Mouse (Mus musculus): ENCODE results near the gene Ccer2. TPM values are rescaled to one million over a fixed set of nuclear protein-coding genes. Genes with fewer than 3 reads are reported as not detected.

Gene Ccer2
- polyA plus RNA-seq, 1 experiment = not detected

- H3K4me1 ChIP-seq (ENCODE audit: control insufficient read depth, insufficient read depth, insufficient read length) = peaks cover 7% of the 10 kb centered on the region; the same call in 1 of the 2 replicates
- H3K27me3 ChIP-seq (ENCODE audit: control insufficient read depth, insufficient read depth, low read length) = no peaks in the 10 kb centered on the region
- DNase-seq (ENCODE audit: low read depth in 1 of 2, low spot score in 2 of 2) = peak; percentile 96 to 98
- H3K27ac ChIP-seq (ENCODE audit: insufficient read depth, low read length) = peak within 1 kb of the TSS; percentile 82
- H3K36me3 ChIP-seq (ENCODE audit: control insufficient read depth, insufficient read depth, low read length) = peaks cover 14% of the 10 kb centered on the region
- no peak for TF ChIP-seq CTCF (IDR thresholded peaks at IDR 0.05; ENCODE audit: extremely low read depth, insufficient read depth, insufficient read length, insufficient replicate concordance)
- peak; percentile 53 for TF ChIP-seq POLR2A (IDR thresholded peaks at IDR 0.05; ENCODE audit: low read depth, low read length)
- peak within 1 kb of the TSS; percentile 95 for H3K4me3 ChIP-seq (ENCODE audit: extremely low read depth, insufficient read depth, insufficient read length)
- under 1% methylated on average over 45 of the region's 45 CpGs for WGBS
Observed at GRCm38 (mm10) chr7:28766173-28766879, 10.4 kb downstream of the Ccer2 start, which contains the start of gene Sirt2. TSS of gene Sirt2 (plus strand) at chr7:28766735.

GRCm38 (mm10) chr7:28766910-28767309, 10.9 kb downstream of the Ccer2 start:
- Histone ChIP-seq H3K4me3 (ENCODE audit: extremely low read depth, insufficient read depth, insufficient read length) (peak overlapping the region; percentile 58), H3K4me1 (ENCODE audit: control insufficient read depth, insufficient read depth, insufficient read length) (peaks cover 7% of the 10 kb centered on the region; the same call in 1 of the 2 replicates), H3K36me3 (ENCODE audit: control insufficient read depth, insufficient read depth, low read length) (peaks cover 9% of the 10 kb centered on the region), H3K27ac (ENCODE audit: insufficient read depth, low read length) (no peak overlapping the region), H3K27me3 (ENCODE audit: control insufficient read depth, insufficient read depth, low read length) (no peaks in the 10 kb centered on the region)
- 7% methylated on average over 14 of the region's 14 CpGs for WGBS
- DNase-seq (ENCODE audit: low read depth in 1 of 2, low spot score in 2 of 2) = no peak
- TF ChIP-seq POLR2A (IDR thresholded peaks at IDR 0.05; ENCODE audit: low read depth, low read length) (no peak), CTCF (IDR thresholded peaks at IDR 0.05; ENCODE audit: extremely low read depth, insufficient read depth, insufficient read length, insufficient replicate concordance) (no peak)

- TF ChIP-seq POLR2A (IDR thresholded peaks at IDR 0.05; ENCODE audit: low read depth, low read length) = no peak
- no peak for TF ChIP-seq CTCF (IDR thresholded peaks at IDR 0.05; ENCODE audit: extremely low read depth, insufficient read depth, insufficient read length, insufficient replicate concordance)
- WGBS = 77% methylated on average over 7 of the region's 7 CpGs
- Histone ChIP-seq H3K27me3 (ENCODE audit: control insufficient read depth, insufficient read depth, low read length) (no peaks in the 10 kb centered on the region), H3K27ac (ENCODE audit: insufficient read depth, low read length) (no peak within 1 kb of the TSS), H3K4me3 (ENCODE audit: extremely low read depth, insufficient read depth, insufficient read length) (peak within 1 kb of the TSS; percentile 95), H3K36me3 (ENCODE audit: control insufficient read depth, insufficient read depth, low read length) (peaks cover 6% of the 10 kb centered on the region; the same call in 1 of the 2 replicates), H3K4me1 (ENCODE audit: control insufficient read depth, insufficient read depth, insufficient read length) (peaks cover 7% of the 10 kb centered on the region; the same call in 1 of the 2 replicates)
- DNase-seq (ENCODE audit: low read depth in 1 of 2, low spot score in 2 of 2) = no peak
Observed at GRCm38 (mm10) chr7:28767462-28767965, 11.5 kb downstream of the Ccer2 start, which contains the start of gene Nfkbib. TSS of gene Nfkbib (minus strand) at chr7:28767512.

- no peaks in the 10 kb centered on the region for H3K27me3 ChIP-seq (ENCODE audit: control insufficient read depth, insufficient read depth, low read length)
- peaks cover 7% of the 10 kb centered on the region; the same call in 1 of the 2 replicates for H3K4me1 ChIP-seq (ENCODE audit: control insufficient read depth, insufficient read depth, insufficient read length)
- DNase-seq (ENCODE audit: low read depth in 1 of 2, low spot score in 2 of 2) = no peak
- H3K36me3 ChIP-seq (ENCODE audit: control insufficient read depth, insufficient read depth, low read length) = peaks cover 3% of the 10 kb centered on the region; the same call in 1 of the 2 replicates
- no peak overlapping the region for H3K4me3 ChIP-seq (ENCODE audit: extremely low read depth, insufficient read depth, insufficient read length)
- TF ChIP-seq POLR2A (IDR thresholded peaks at IDR 0.05; ENCODE audit: low read depth, low read length) (no peak), CTCF (IDR thresholded peaks at IDR 0.05; ENCODE audit: extremely low read depth, insufficient read depth, insufficient read length, insufficient replicate concordance) (no peak)
- no peak overlapping the region for H3K27ac ChIP-seq (ENCODE audit: insufficient read depth, low read length)
- 84% methylated on average over 9 of the region's 9 CpGs for WGBS
Observed at GRCm38 (mm10) chr7:28769414-28769958, 13.5 kb downstream of the Ccer2 start.

- no peak for DNase-seq (ENCODE audit: low read depth in 1 of 2, low spot score in 2 of 2)
- WGBS = 77% methylated on average over 3 of the region's 3 CpGs
- Histone ChIP-seq H3K36me3 (ENCODE audit: control insufficient read depth, insufficient read depth, low read length) (peaks cover 4% of the 10 kb centered on the region), H3K4me1 (ENCODE audit: control insufficient read depth, insufficient read depth, insufficient read length) (peaks cover 3% of the 10 kb centered on the region; the same call in 1 of the 2 replicates), H3K4me3 (ENCODE audit: extremely low read depth, insufficient read depth, insufficient read length) (no peak overlapping the region), H3K27me3 (ENCODE audit: control insufficient read depth, insufficient read depth, low read length) (no peaks in the 10 kb centered on the region), H3K27ac (ENCODE audit: insufficient read depth, low read length) (no peak overlapping the region)
- TF ChIP-seq POLR2A (IDR thresholded peaks at IDR 0.05; ENCODE audit: low read depth, low read length) = no peak
Observed at GRCm38 (mm10) chr7:28770309-28770708, 14.3 kb downstream of the Ccer2 start.

GRCm38 (mm10) chr7:28771867-28772266, 15.9 kb downstream of the Ccer2 start:
- TF ChIP-seq CTCF (IDR thresholded peaks at IDR 0.05; ENCODE audit: extremely low read depth, insufficient read depth, insufficient read length, insufficient replicate concordance) (no peak), POLR2A (IDR thresholded peaks at IDR 0.05; ENCODE audit: low read depth, low read length) (no peak)
- H3K4me1 ChIP-seq (ENCODE audit: control insufficient read depth, insufficient read depth, insufficient read length) = peaks cover 3% of the 10 kb centered on the region; the same call in 1 of the 2 replicates

More at GRCm38 (mm10) chr7:28771867-28772266, 15.9 kb downstream of the Ccer2 start:
- peaks cover 10% of the 10 kb centered on the region for H3K36me3 ChIP-seq (ENCODE audit: control insufficient read depth, insufficient read depth, low read length)
- no peak overlapping the region for H3K4me3 ChIP-seq (ENCODE audit: extremely low read depth, insufficient read depth, insufficient read length)
- H3K27me3 ChIP-seq (ENCODE audit: control insufficient read depth, insufficient read depth, low read length) = no peaks in the 10 kb centered on the region
- DNase-seq (ENCODE audit: low read depth in 1 of 2, low spot score in 2 of 2) = no peak
- WGBS = 90% methylated on average over 11 of the region's 11 CpGs
- no peak overlapping the region for H3K27ac ChIP-seq (ENCODE audit: insufficient read depth, low read length)

Measured in spleen, adult 2 months (tissue).